Mouse (Mus musculus) heart, adult 2 months (tissue): ENCODE measurements around the gene Tmcc1.

Experiments used
- CTCF ChIP-seq: fragments of 200-600 bp; IDR thresholded peaks from 2 replicates; pipeline ENCODE4 v1.8.1; 2022; ENCODE audit warnings: antibody characterized with exemption, mild to moderate bottlenecking, moderate library complexity
- EP300 ChIP-seq: fragments of 200-500 bp; IDR thresholded peaks from 2 replicates; pipeline ENCODE4 v1.6.1; 2011; ENCODE audit warnings: low read depth, low read length, control low read depth; ENCODE audit not compliant: insufficient read depth

GRCm38 (mm10) chr6:116004716-116005115 is 188.6 kb downstream of the Tmcc1 start:
- no peak for TF ChIP-seq CTCF
- TF ChIP-seq EP300 = 0 out of 2 replicates have a peak, but pooled peaks have one; percentile 26
